Mouse (Mus musculus) stomach, embryonic 16.5 days (tissue): ENCODE results near the gene Noto. TPM values are rescaled to one million over a fixed set of nuclear protein-coding genes. Genes with fewer than 3 reads are reported as not detected.

Source experiments
- ATAC-seq: fragments of 200-750 bp; cut with Nextera tagmentation; 2 replicates; pipeline ENCODE4 v1.8.0; 2017; ENCODE audit warnings: moderate number of reproducible peaks, moderate TSS enrichment; ENCODE audit not compliant: insufficient read depth, low FRiP score
- H3K27ac ChIP-seq: fragments of 300-500 bp; sonication (generic); 2 replicates; pipeline ENCODE4 v1.5.1; 2014; ENCODE audit warnings: low read length
- H3K27me3 ChIP-seq: fragments of 300-500 bp; sonication (generic); 2 replicates; pipeline ENCODE4 v1.6.1; 2014; ENCODE audit warnings: low read length, control low read depth, mixed read lengths; ENCODE audit not compliant: control insufficient read depth, insufficient read depth
- H3K36me3 ChIP-seq: fragments of 300-500 bp; sonication (generic); 2 replicates; pipeline ENCODE4 v1.6.1; 2014; ENCODE audit warnings: low read length; ENCODE audit not compliant: control insufficient read depth, insufficient read depth
- H3K4me1 ChIP-seq: fragments of 300-500 bp; sonication (generic); 2 replicates; pipeline ENCODE4 v1.6.1; 2014; ENCODE audit warnings: low read length, control low read depth, mixed read lengths; ENCODE audit not compliant: control insufficient read depth, insufficient read depth
- H3K4me2 ChIP-seq: fragments of 300-500 bp; sonication (generic); 2 replicates; pipeline ENCODE4 v1.6.1; 2014; ENCODE audit warnings: low read depth, low read length, mixed read lengths
- H3K4me3 ChIP-seq: fragments of 300-500 bp; sonication (generic); replicated peaks from 2 replicates; pipeline ENCODE4 v1.5.1; 2014; ENCODE audit warnings: mild to moderate bottlenecking, low read length
- H3K9ac ChIP-seq: fragments of 300-500 bp; sonication (generic); 2 replicates; pipeline ENCODE4 v1.6.1; 2014; ENCODE audit warnings: low read length
- H3K9me3 ChIP-seq: fragments of 300-500 bp; sonication (generic); replicated peaks from 2 replicates; pipeline ENCODE4 v1.6.1; 2016; ENCODE audit warnings: low read length, control low read depth; ENCODE audit not compliant: control insufficient read depth
- WGBS: fragments of 180-500 bp; shearing (Covaris S2); extraction: QIAGEN DNeasy Blood & Tissue Kit; methylation state at CpG from one replicate; pipeline ENCODE4 v1.1.7; 2014; 5-methylcytosine and 5-hydroxymethylcytosine counted together
- polyA plus RNA-seq: library from polyadenylated mRNA; unstranded; fragments of >200 nt; fragmentation: Nextera tagmentation; extraction: Ambion mirVana; gene quantifications from 2 replicates; pipeline ENCODE4 v1.2.1, GENCODE M21; 2015

Gene Noto
- polyA plus RNA-seq, 1 experiment from 2014 or later = not detected

- H3K27me3 ChIP-seq = no peaks in the 10 kb centered on the region
- H3K4me2 ChIP-seq = peak overlapping the region; percentile 89
- no peaks in the 10 kb centered on the region for H3K9me3 ChIP-seq
- peaks cover 28% of the 10 kb centered on the region for H3K4me1 ChIP-seq
- peak overlapping the region; percentile 81 for H3K9ac ChIP-seq
- no peak for ATAC-seq
- 2% methylated on average over 7 of the region's 7 CpGs for WGBS
- peaks cover 3% of the 10 kb centered on the region; the same call in 1 of the 2 replicates for H3K36me3 ChIP-seq
- H3K27ac ChIP-seq = peak overlapping the region; percentile 95; the same call in 1 of the 2 replicates
- H3K4me3 ChIP-seq = peak overlapping the region; percentile 66
These were observed 29.1 kb downstream of the Noto start for GRCm38 (mm10) chr6:85452816-85453215.

GRCm38 (mm10) chr6:85459621-85460020, 35.9 kb downstream of the Noto start:
- no peak for ATAC-seq
- no peak overlapping the region for H3K9ac ChIP-seq
- H3K27me3 ChIP-seq = no peaks in the 10 kb centered on the region
- H3K27ac ChIP-seq = no peak overlapping the region
- H3K36me3 ChIP-seq = peaks cover 34% of the 10 kb centered on the region
- no peak overlapping the region for H3K4me3 ChIP-seq
- no peaks in the 10 kb centered on the region for H3K9me3 ChIP-seq
- no peak overlapping the region for H3K4me2 ChIP-seq
- 83% methylated on average over 2 of the region's 2 CpGs for WGBS
- H3K4me1 ChIP-seq = peaks cover 11% of the 10 kb centered on the region

- Histone ChIP-seq H3K9ac (no peak overlapping the region), H3K27ac (no peak overlapping the region), H3K36me3 (peaks cover 38% of the 10 kb centered on the region), H3K4me1 (no peaks in the 10 kb centered on the region), H3K4me3 (no peak overlapping the region), H3K4me2 (no peak overlapping the region), H3K9me3 (no peaks in the 10 kb centered on the region), H3K27me3 (no peaks in the 10 kb centered on the region)
- no peak for ATAC-seq
These were observed 41.7 kb downstream of the Noto start for GRCm38 (mm10) chr6:85465381-85465780.

GRCm38 (mm10) chr6:85469660-85470430, 46.2 kb downstream of the Noto start:
- WGBS = 69% methylated on average over 5 of the region's 5 CpGs
- Histone ChIP-seq H3K9ac (no peak overlapping the region), H3K4me2 (no peak overlapping the region), H3K27me3 (no peaks in the 10 kb centered on the region), H3K9me3 (no peaks in the 10 kb centered on the region), H3K4me3 (no peak overlapping the region), H3K36me3 (peaks cover 11% of the 10 kb centered on the region), H3K4me1 (no peaks in the 10 kb centered on the region), H3K27ac (no peak overlapping the region)
- ATAC-seq = no peak

- ATAC-seq = no peak
- WGBS = 68% methylated on average over 8 of the region's 8 CpGs
- Histone ChIP-seq H3K27me3 (no peaks in the 10 kb centered on the region), H3K4me3 (no peak overlapping the region), H3K4me1 (no peaks in the 10 kb centered on the region), H3K9ac (no peak overlapping the region), H3K4me2 (no peak overlapping the region), H3K36me3 (0 out of 2 replicates have a peak, but pooled peaks cover 3% of the 10 kb centered on the region), H3K27ac (no peak overlapping the region), H3K9me3 (no peaks in the 10 kb centered on the region)
These were observed 48.3 kb downstream of the Noto start for GRCm38 (mm10) chr6:85471962-85472361.

- Histone ChIP-seq H3K4me3 (no peak overlapping the region), H3K4me1 (no peaks in the 10 kb centered on the region), H3K36me3 (0 out of 2 replicates have a peak, but pooled peaks cover 3% of the 10 kb centered on the region), H3K4me2 (no peak overlapping the region), H3K27me3 (no peaks in the 10 kb centered on the region), H3K9ac (no peak overlapping the region), H3K9me3 (no peaks in the 10 kb centered on the region), H3K27ac (no peak overlapping the region)
- WGBS = 60% methylated on average over 5 of the region's 5 CpGs
- ATAC-seq = no peak
These were observed 48.9 kb downstream of the Noto start for GRCm38 (mm10) chr6:85472542-85472941.

GRCm38 (mm10) chr6:85475581-85475980, 51.9 kb downstream of the Noto start:
- no peaks in the 10 kb centered on the region for H3K9me3 ChIP-seq
- no peaks in the 10 kb centered on the region for H3K4me1 ChIP-seq
- 76% methylated on average over 3 of the region's 3 CpGs for WGBS
- H3K27me3 ChIP-seq = no peaks in the 10 kb centered on the region
- no peak overlapping the region for H3K9ac ChIP-seq
- no peak for ATAC-seq
- no peak overlapping the region for H3K4me3 ChIP-seq
- no peak overlapping the region for H3K27ac ChIP-seq
- H3K36me3 ChIP-seq = no peaks in the 10 kb centered on the region
- no peak overlapping the region for H3K4me2 ChIP-seq

GRCm38 (mm10) chr6:85477366-85477917, 53.8 kb downstream of the Noto start:
- Histone ChIP-seq H3K27ac (no peak overlapping the region), H3K9me3 (no peaks in the 10 kb centered on the region), H3K36me3 (no peaks in the 10 kb centered on the region), H3K27me3 (0 out of 2 replicates have a peak, but pooled peaks cover 4% of the 10 kb centered on the region), H3K4me3 (no peak overlapping the region), H3K9ac (no peak overlapping the region), H3K4me1 (no peaks in the 10 kb centered on the region), H3K4me2 (no peak overlapping the region)
- no peak for ATAC-seq
- 29% methylated on average over 10 of the region's 10 CpGs for WGBS

GRCm38 (mm10) chr6:85478416-85478815, 54.7 kb downstream of the Noto start:
- no peaks in the 10 kb centered on the region for H3K9me3 ChIP-seq
- H3K4me2 ChIP-seq = no peak overlapping the region
- peaks cover 4% of the 10 kb centered on the region; the same call in 1 of the 2 replicates for H3K27me3 ChIP-seq
- WGBS = 39% methylated on average over 14 of the region's 14 CpGs
- H3K4me3 ChIP-seq = no peak overlapping the region
- H3K36me3 ChIP-seq = no peaks in the 10 kb centered on the region
- no peaks in the 10 kb centered on the region for H3K4me1 ChIP-seq
- no peak overlapping the region for H3K9ac ChIP-seq
- ATAC-seq = no peak
- H3K27ac ChIP-seq = no peak overlapping the region
